ENCODE assay signal across 8 mouse cellular contexts in genomic region chr7:19300501-19301421, GRCm38 (mm10). TPM values are rescaled to one million over a fixed set of nuclear protein-coding genes. Genes with fewer than 3 reads are reported as not detected.
DNase-seq lines count a peak whose midpoint lies in the region; ATAC-seq and TF ChIP-seq lines count a peak whose summit lies in the region.

No protein-coding gene starts in this region.

- under 1% methylated on average over 29 of the region's 29 CpGs for WGBS in embryonic facial prominence, embryonic 12.5 days
- under 1% methylated on average over 29 of the region's 29 CpGs for WGBS in liver, embryonic 11.5 days

- H3K27me3 ChIP-seq in embryonic facial prominence, embryonic 12.5 days = peaks cover 44% of the 10 kb centered on the region
- peaks cover 45% of the 10 kb centered on the region for H3K27me3 ChIP-seq in liver, embryonic 11.5 days (replicated peaks; ENCODE audit: control insufficient read depth, insufficient read depth, low read length)
- no peaks in the 10 kb centered on the region for H3K27me3 ChIP-seq in myocyte (ENCODE audit: control insufficient read depth, insufficient read depth, insufficient read length)

- peak overlapping the region; percentile 4; the same call in 1 of the 2 replicates for H3K9ac ChIP-seq in embryonic facial prominence, embryonic 12.5 days
- peak overlapping the region; percentile 52; the same call in 1 of the 2 replicates for H3K9ac ChIP-seq in liver, embryonic 11.5 days (ENCODE audit: low read depth, low read length)

- no peaks in the 10 kb centered on the region for H3K36me3 ChIP-seq in embryonic facial prominence, embryonic 12.5 days
- H3K36me3 ChIP-seq in liver, embryonic 11.5 days (ENCODE audit: control insufficient read depth, insufficient read depth, low read length) = no peaks in the 10 kb centered on the region
- H3K36me3 ChIP-seq in myocyte (ENCODE audit: control insufficient read depth, insufficient read depth) = no peaks in the 10 kb centered on the region

- no peaks in the 10 kb centered on the region for H3K79me2 ChIP-seq in myocyte (ENCODE audit: control insufficient read depth, insufficient read depth)

- no peak overlapping the region for H3ac ChIP-seq in myocyte (ENCODE audit: control insufficient read depth, insufficient read length)

- peaks cover 15% of the 10 kb centered on the region for H3K4me1 ChIP-seq in embryonic facial prominence, embryonic 12.5 days
- peaks cover 6% of the 10 kb centered on the region for H3K4me1 ChIP-seq in liver, embryonic 11.5 days (replicated peaks; ENCODE audit: control insufficient read depth, insufficient read depth, low read length)

- H3K9me3 ChIP-seq in embryonic facial prominence, embryonic 12.5 days = no peaks in the 10 kb centered on the region
- H3K9me3 ChIP-seq in liver, embryonic 11.5 days (ENCODE audit: control insufficient read depth, low read length) = no peaks in the 10 kb centered on the region

- peak; percentile 88 for DNase-seq in B cell, adult 2 months
- peak; percentile 89 for DNase-seq in adrenal gland, postnatal 10 days
- DNase-seq in heart, adult 9 months (ENCODE audit: low spot score in 2 of 2) = peak; percentile 62 to 80
- peak; percentile 86 for DNase-seq in kidney, adult 9 months
- peak; percentile 71 for DNase-seq in liver, embryonic 11.5 days (ENCODE audit: low spot score)
- DNase-seq in spleen, postnatal 36 days (ENCODE audit: low spot score in 2 of 2) = peak; percentile 63 to 71

- peak overlapping the region; percentile 42 for H3K4me3 ChIP-seq in embryonic facial prominence, embryonic 12.5 days
- peak overlapping the region; percentile 51 for H3K4me3 ChIP-seq in liver, embryonic 11.5 days (ENCODE audit: low read depth, low read length)
- peak overlapping the region; percentile 25 for H3K4me3 ChIP-seq in myocyte

- TF ChIP-seq POLR2A in myocyte (IDR thresholded peaks at IDR 0.05; ENCODE audit: insufficient read length, low read depth) = no peak

- peak overlapping the region; percentile 43 for H3K4me2 ChIP-seq in embryonic facial prominence, embryonic 12.5 days (replicated peaks)
- H3K4me2 ChIP-seq in liver, embryonic 11.5 days = peak overlapping the region; percentile 46
- peak overlapping the region; percentile 76 for H3K4me2 ChIP-seq in myocyte (ENCODE audit: low read depth)

- no peak overlapping the region for H3K27ac ChIP-seq in embryonic facial prominence, embryonic 12.5 days
- H3K27ac ChIP-seq in liver, embryonic 11.5 days (ENCODE audit: low read depth, low read length) = no peak overlapping the region

- peak; percentile 83 for ATAC-seq in embryonic facial prominence, embryonic 12.5 days (ENCODE audit: insufficient number of reproducible peaks, insufficient read depth, low FRiP score, low TSS enrichment)
- peak; percentile 83 for ATAC-seq in liver, embryonic 11.5 days (replicated peaks; ENCODE audit: low FRiP score)

TF ChIP-seq in myocyte, 11 proteins besides CTCF, POLR2A, EP300 and RAD21:
- no peak for TF ChIP-seq POLR2AphosphoS2 (IDR thresholded peaks at IDR 0.05; ENCODE audit: insufficient read length, low read depth)
- TF ChIP-seq MAX (IDR thresholded peaks at IDR 0.05; ENCODE audit: low read depth) = no peak
- no peak for TF ChIP-seq USF1 (IDR thresholded peaks at IDR 0.05; ENCODE audit: low read depth)
- TF ChIP-seq REST (IDR thresholded peaks at IDR 0.05; ENCODE audit: insufficient read depth, insufficient read length) = no peak
- TF ChIP-seq E2F4 (IDR thresholded peaks at IDR 0.05; ENCODE audit: insufficient read depth) = no peak
- TF ChIP-seq TCF12 (IDR thresholded peaks at IDR 0.05; ENCODE audit: insufficient read depth, poor library complexity, severe bottlenecking) = no peak
- TF ChIP-seq MYOD1 (IDR thresholded peaks at IDR 0.05; ENCODE audit: control insufficient read depth in 1 of 3, insufficient read length in 2 of 3, low read depth in 2 of 3) = no peak
- TF ChIP-seq TCF3 (IDR thresholded peaks at IDR 0.05; ENCODE audit: insufficient read length, low read depth) = no peak
- no peak for TF ChIP-seq SRF (IDR thresholded peaks at IDR 0.05; ENCODE audit: control insufficient read depth, insufficient read length, low read depth)

RNA-seq across cellular contexts. Expression of gene Fosb, which starts 9.1 kb away (rescaled TPM):
- total RNA-seq in adrenal gland, postnatal 10 days (2021) = 10 to 100 TPM in 1 of 2 experiments, 1 to 10 TPM in 1; 1.2 to 12.9 TPM
- 0.05 TPM in 1 of 2 replicates, not detected in the other for polyA plus RNA-seq in embryonic facial prominence, embryonic 12.5 days (2016; fragmentation: Nextera tagmentation; extraction: Ambion mirVana)
- 0.07 TPM in 1 of 2 replicates, not detected in the other for polyA plus RNA-seq in liver, embryonic 11.5 days (2014; fragmentation: Nextera tagmentation; extraction: Ambion mirVana)
- 0.82 TPM for polyA plus RNA-seq in myocyte (2012; fragmentation: generic; extraction: Trizol)

RNA-seq across cellular contexts. Expression of gene Rtn2, which starts 18.3 kb away (rescaled TPM):
- 10 to 100 TPM; 20.2 to 59.7 TPM for total RNA-seq in adrenal gland, postnatal 10 days (2021)
- 17.9 and 21.4 TPM in 2 replicates for polyA plus RNA-seq in embryonic facial prominence, embryonic 12.5 days (2016; fragmentation: Nextera tagmentation; extraction: Ambion mirVana)
- 8.2 and 11.1 TPM in 2 replicates for polyA plus RNA-seq in liver, embryonic 11.5 days (2014; fragmentation: Nextera tagmentation; extraction: Ambion mirVana)
- polyA plus RNA-seq in myocyte (2012; fragmentation: generic; extraction: Trizol) = 340 TPM

RNA-seq across cellular contexts. Expression of gene Ppm1n, which starts 20.9 kb away (rescaled TPM):
- total RNA-seq in adrenal gland, postnatal 10 days (2021) = under 1 TPM in 1 of 2 experiments, not detected in 1; 0.30 TPM
- 0.18 TPM in 1 of 2 replicates, not detected in the other for polyA plus RNA-seq in embryonic facial prominence, embryonic 12.5 days (2016; fragmentation: Nextera tagmentation; extraction: Ambion mirVana)
- not detected in 2 replicates for polyA plus RNA-seq in liver, embryonic 11.5 days (2014; fragmentation: Nextera tagmentation; extraction: Ambion mirVana)
- polyA plus RNA-seq in myocyte (2012; fragmentation: generic; extraction: Trizol) = 0.42 TPM

RNA-seq across cellular contexts. Expression of gene Vasp, which starts 29.1 kb away (rescaled TPM):
- 10 to 100 TPM; 73.9 to 77.2 TPM for total RNA-seq in adrenal gland, postnatal 10 days (2021)
- 68.2 and 69.3 TPM in 2 replicates for polyA plus RNA-seq in embryonic facial prominence, embryonic 12.5 days (2016; fragmentation: Nextera tagmentation; extraction: Ambion mirVana)
- 85.9 and 87.5 TPM in 2 replicates for polyA plus RNA-seq in liver, embryonic 11.5 days (2014; fragmentation: Nextera tagmentation; extraction: Ambion mirVana)
- 189 TPM for polyA plus RNA-seq in myocyte (2012; fragmentation: generic; extraction: Trizol)

RNA-seq across cellular contexts. Expression of gene Ercc1, which starts 43.8 kb away (rescaled TPM):
- total RNA-seq in adrenal gland, postnatal 10 days (2021) = 10 to 100 TPM; 37.1 to 41.3 TPM
- polyA plus RNA-seq in embryonic facial prominence, embryonic 12.5 days (2016; fragmentation: Nextera tagmentation; extraction: Ambion mirVana) = 92.3 and 94.5 TPM in 2 replicates
- 46.4 and 46.8 TPM in 2 replicates for polyA plus RNA-seq in liver, embryonic 11.5 days (2014; fragmentation: Nextera tagmentation; extraction: Ambion mirVana)
- 83.1 TPM for polyA plus RNA-seq in myocyte (2012; fragmentation: generic; extraction: Trizol)

Comparison
In these comparisons a context has a peak if more than half of its experiments do, and no peak if none do; other contexts are left out.
1. RNA of gene Rtn2, which starts 18.3 kb away (polyA plus RNA-seq): 340 TPM in myocyte (single experiment); 17.9 to 21.4 TPM in embryonic facial prominence, embryonic 12.5 days and 8.2 to 11.1 TPM in liver, embryonic 11.5 days; every median in the first group is over 10 times any median in the second.
2. Peak in every context shown above with its lines, with median percentiles within 50 percentile points of each other: DNase-seq, H3K4me2 ChIP-seq and H3K4me3 ChIP-seq.